Mouse (Mus musculus) kidney, adult 18-20 months (tissue): Measurements from ENCODE around the gene Gpr155.

Experiments
- DNase-seq: peaks from one replicate; pipeline ENCODE4 v3.0.0; 2021

The Gpr155 gene

GRCm38 (mm10) chr2:73385641-73386355 lies 574 bp downstream of the Gpr155 start:
- DNase-seq = no peak

GRCm38 (mm10) chr2:73385172-73385571 lies 1.2 kb downstream of the Gpr155 start:
- no peak for DNase-seq

GRCm38 (mm10) chr2:73380298-73380975 lies 5.9 kb downstream of the Gpr155 start:
- no peak for DNase-seq

- DNase-seq = no peak
These were observed 6.7 kb downstream of the Gpr155 start for GRCm38 (mm10) chr2:73379656-73380055.

- DNase-seq = no peak
These were observed 8.0 kb downstream of the Gpr155 start for GRCm38 (mm10) chr2:73378326-73378725.

GRCm38 (mm10) chr2:73371530-73372335 lies 14.6 kb downstream of the Gpr155 start:
- DNase-seq = no peak

- no peak for DNase-seq
These were observed 22.9 kb downstream of the Gpr155 start for GRCm38 (mm10) chr2:73363448-73363847.

GRCm38 (mm10) chr2:73360536-73360935 lies 25.8 kb downstream of the Gpr155 start:
- no peak for DNase-seq

GRCm38 (mm10) chr2:73359941-73360340 lies 26.4 kb downstream of the Gpr155 start:
- no peak for DNase-seq

- no peak for DNase-seq
These were observed 29.4 kb downstream of the Gpr155 start for GRCm38 (mm10) chr2:73357004-73357403.

GRCm38 (mm10) chr2:73351927-73352374 lies 34.4 kb downstream of the Gpr155 start:
- peak; percentile 11 for DNase-seq

GRCm38 (mm10) chr2:73351496-73351895 lies 34.9 kb downstream of the Gpr155 start:
- no peak for DNase-seq

- DNase-seq = no peak
These were observed 38.2 kb downstream of the Gpr155 start for GRCm38 (mm10) chr2:73348221-73348620.

- DNase-seq = no peak
These were observed 38.6 kb downstream of the Gpr155 start for GRCm38 (mm10) chr2:73347766-73348165.

GRCm38 (mm10) chr2:73347136-73347535 lies 39.2 kb downstream of the Gpr155 start:
- DNase-seq = no peak

GRCm38 (mm10) chr2:73346345-73347086 lies 39.9 kb downstream of the Gpr155 start:
- DNase-seq = no peak

GRCm38 (mm10) chr2:73345204-73345603 lies 41.2 kb downstream of the Gpr155 start:
- DNase-seq = no peak

GRCm38 (mm10) chr2:73343701-73344100 lies 42.7 kb downstream of the Gpr155 start:
- DNase-seq = no peak

GRCm38 (mm10) chr2:73338415-73338814 lies 48.0 kb downstream of the Gpr155 start:
- no peak for DNase-seq

- DNase-seq = no peak
These were observed 50.4 kb downstream of the Gpr155 start for GRCm38 (mm10) chr2:73335949-73336348.

GRCm38 (mm10) chr2:73325871-73326270 lies 60.5 kb downstream of the Gpr155 start:
- peak; percentile 11 for DNase-seq

GRCm38 (mm10) chr2:73322991-73323390 lies 63.4 kb downstream of the Gpr155 start:
- DNase-seq = no peak

GRCm38 (mm10) chr2:73319218-73319617 lies 67.2 kb downstream of the Gpr155 start:
- no peak for DNase-seq
